Mouse (Mus musculus) thymus, adult 2 months (tissue): ENCODE measurements around the gene Fam19a1.

Source experiments
- CTCF ChIP-seq: fragments of 200-500 bp; IDR thresholded peaks from 2 replicates; pipeline ENCODE4 v1.5.1; 2012; ENCODE audit warnings: mild to moderate bottlenecking, control low read depth, low read length, moderate library complexity, borderline replicate concordance; ENCODE audit not compliant: control insufficient read depth, poor library complexity, insufficient read depth; ENCODE audit errors: extremely low read depth
- POLR2A ChIP-seq: fragments of 200-500 bp; IDR thresholded peaks from 2 replicates; pipeline ENCODE4 v1.6.1; 2012; ENCODE audit warnings: mild to moderate bottlenecking, low read length, control low read depth, moderate library complexity; ENCODE audit not compliant: control insufficient read depth, poor library complexity, insufficient read depth; ENCODE audit errors: extremely low read depth

- TF ChIP-seq CTCF (no peak), POLR2A (no peak)
Measured at GRCm38 (mm10) chr6:96183392-96183791, 70.4 kb downstream of the Fam19a1 start.
